Mouse (Mus musculus): ENCODE measurements around the gene Hba-a1. TPM values are rescaled to one million over a fixed set of nuclear protein-coding genes. Genes with fewer than 3 reads are reported as not detected.
"Not testable (repeated sequence)": the region's sequence is repeated elsewhere in the genome, so short reads cannot be mapped to it uniquely, and the experiment has no call there.

Hba-a1 gene
- polyA plus RNA-seq, 1 experiment from 2014 or later: 2,256 TPM

GRCm38 (mm10) chr11:32285031-32285775 lies 1.9 kb downstream of the Hba-a1 start:
- WGBS: 83% methylated on average over 7 of the region's 7 CpGs
- no peak overlapping the region for H3K4me3 ChIP-seq
- no peak overlapping the region for H3K27ac ChIP-seq (replicated peaks)
- H3K4me1 ChIP-seq: no peaks in the 10 kb centered on the region
- H3K27me3 ChIP-seq: no peaks in the 10 kb centered on the region; the same call in 1 of the 2 replicates
- ATAC-seq (replicated peaks): no peak
- no peak overlapping the region for H3K4me2 ChIP-seq (replicated peaks)
- no peaks in the 10 kb centered on the region for H3K36me3 ChIP-seq
- no peaks in the 10 kb centered on the region for H3K9me3 ChIP-seq
- no peak overlapping the region for H3K9ac ChIP-seq (replicated peaks)

- not testable (repeated sequence) for H3K27ac ChIP-seq (replicated peaks); H3K27me3 ChIP-seq; H3K36me3 ChIP-seq; H3K9ac ChIP-seq (replicated peaks); H3K4me3 ChIP-seq; H3K4me1 ChIP-seq; H3K4me2 ChIP-seq (replicated peaks); H3K9me3 ChIP-seq
- 0 out of 2 replicates have a peak, but pooled peaks have one; percentile 13 for ATAC-seq (replicated peaks)
Observed at GRCm38 (mm10) chr11:32285887-32286286, 2.6 kb downstream of the Hba-a1 start.

- not testable (repeated sequence) for H3K9me3 ChIP-seq; H3K36me3 ChIP-seq; H3K27ac ChIP-seq (replicated peaks); H3K27me3 ChIP-seq; H3K4me1 ChIP-seq
- ATAC-seq (replicated peaks): peak; percentile 84
- H3K4me2 ChIP-seq (replicated peaks): peak within 1 kb of the TSS; percentile 50
- peak within 1 kb of the TSS; percentile 41; the same call in 1 of the 2 replicates for H3K9ac ChIP-seq (replicated peaks)
- WGBS: 20% methylated on average over 32 of the region's 33 CpGs
- H3K4me3 ChIP-seq: peak within 1 kb of the TSS; percentile 37
Observed at GRCm38 (mm10) chr11:32286695-32287492, 3.6 kb downstream of the Hba-a1 start, which contains the start of gene Hbq1b. TSS of gene Hbq1b (plus strand) at chr11:32286965.

GRCm38 (mm10) chr11:32287493-32287825 lies 4.1 kb downstream of the Hba-a1 start:
- Histone ChIP-seq H3K36me3 (no peaks in the 10 kb centered on the region), H3K9me3 (no peaks in the 10 kb centered on the region), H3K4me3 (peak overlapping the region; percentile 37; the same call in 1 of the 2 replicates), H3K4me2 (replicated peaks) (peak overlapping the region; percentile 50), H3K9ac (replicated peaks) (no peak overlapping the region), H3K27ac (replicated peaks) (no peak overlapping the region), H3K4me1 (no peaks in the 10 kb centered on the region), H3K27me3 (no peaks in the 10 kb centered on the region; the same call in 1 of the 2 replicates)
- no peak for ATAC-seq (replicated peaks)
- WGBS: 70% methylated on average over 9 of the region's 9 CpGs

- H3K27ac ChIP-seq (replicated peaks): not testable (repeated sequence)
Observed at GRCm38 (mm10) chr11:32292819-32293218, 9.5 kb downstream of the Hba-a1 start.

GRCm38 (mm10) chr11:32293479-32293878 lies 10.2 kb downstream of the Hba-a1 start:
- H3K27me3 ChIP-seq; H3K4me3 ChIP-seq; H3K9ac ChIP-seq (replicated peaks); ATAC-seq (replicated peaks); H3K4me2 ChIP-seq (replicated peaks); H3K9me3 ChIP-seq; H3K27ac ChIP-seq (replicated peaks); H3K4me1 ChIP-seq; H3K36me3 ChIP-seq: not testable (repeated sequence)
- 72% methylated on average over 3 of the region's 3 CpGs for WGBS

More at GRCm38 (mm10) chr11:32292819-32293218, 9.5 kb downstream of the Hba-a1 start:
- H3K4me3 ChIP-seq; H3K36me3 ChIP-seq; H3K27me3 ChIP-seq; H3K9ac ChIP-seq (replicated peaks); ATAC-seq (replicated peaks); H3K4me2 ChIP-seq (replicated peaks); H3K9me3 ChIP-seq; H3K4me1 ChIP-seq: not testable (repeated sequence)
- 84% methylated on average over 4 of the region's 4 CpGs for whole genome bisulfite sequencing

GRCm38 (mm10) chr11:32296203-32296602 lies 12.9 kb downstream of the Hba-a1 start, which contains the start of gene Hba-a2:
TSS of gene Hba-a2 (plus strand) at chr11:32296489.
- not testable (repeated sequence) for H3K4me3 ChIP-seq; H3K4me1 ChIP-seq; H3K9me3 ChIP-seq; H3K36me3 ChIP-seq; H3K4me2 ChIP-seq (replicated peaks); ATAC-seq (replicated peaks); H3K9ac ChIP-seq (replicated peaks); H3K27ac ChIP-seq (replicated peaks); H3K27me3 ChIP-seq
- WGBS: no CpG with 5 or more reads among the region's 4 CpGs

- not testable (repeated sequence) for H3K4me3 ChIP-seq; H3K27me3 ChIP-seq; H3K36me3 ChIP-seq; ATAC-seq (replicated peaks); H3K27ac ChIP-seq (replicated peaks); H3K9me3 ChIP-seq; H3K4me1 ChIP-seq; H3K4me2 ChIP-seq (replicated peaks); H3K9ac ChIP-seq (replicated peaks)
- 43% methylated on average over 2 of the region's 2 CpGs for WGBS
Observed at GRCm38 (mm10) chr11:32297417-32297816, 14.1 kb downstream of the Hba-a1 start.

- WGBS: 92% methylated on average over 1 of the region's 1 CpGs
- no peak for ATAC-seq (replicated peaks)
- no peak overlapping the region for H3K4me3 ChIP-seq
Observed at GRCm38 (mm10) chr11:32297866-32298531, 14.7 kb downstream of the Hba-a1 start.

GRCm38 (mm10) chr11:32298532-32298918 lies 15.2 kb downstream of the Hba-a1 start:
- no peak for ATAC-seq (replicated peaks)
- no peak overlapping the region for H3K4me2 ChIP-seq (replicated peaks)
- no peaks in the 10 kb centered on the region for H3K36me3 ChIP-seq
- H3K9ac ChIP-seq (replicated peaks): no peak overlapping the region
- no peaks in the 10 kb centered on the region for H3K9me3 ChIP-seq
- H3K27me3 ChIP-seq: no peaks in the 10 kb centered on the region
- WGBS: 97% methylated on average over 2 of the region's 2 CpGs
- no peak overlapping the region for H3K27ac ChIP-seq (replicated peaks)
- H3K4me3 ChIP-seq: no peak overlapping the region
- H3K4me1 ChIP-seq: peaks cover 9% of the 10 kb centered on the region; the same call in 1 of the 2 replicates

More at GRCm38 (mm10) chr11:32297866-32298531, 14.7 kb downstream of the Hba-a1 start:
- Histone ChIP-seq H3K4me1 (peaks cover 5% of the 10 kb centered on the region; the same call in 1 of the 2 replicates), H3K9ac (replicated peaks) (no peak overlapping the region), H3K36me3 (no peaks in the 10 kb centered on the region), H3K4me2 (replicated peaks) (no peak overlapping the region), H3K27me3 (no peaks in the 10 kb centered on the region), H3K27ac (replicated peaks) (no peak overlapping the region), H3K9me3 (no peaks in the 10 kb centered on the region)

GRCm38 (mm10) chr11:32299865-32300264 lies 16.6 kb downstream of the Hba-a1 start, which contains the start of gene Hbq1a:
TSS of gene Hbq1a (plus strand) at chr11:32300069.
- 5% methylated on average over 16 of the region's 16 CpGs for WGBS
- H3K27ac ChIP-seq (replicated peaks); H3K9ac ChIP-seq (replicated peaks); H3K27me3 ChIP-seq; H3K36me3 ChIP-seq; H3K9me3 ChIP-seq; H3K4me1 ChIP-seq: not testable (repeated sequence)
- H3K4me2 ChIP-seq (replicated peaks): peak within 1 kb of the TSS; percentile 40
- peak; percentile 55; the same call in 1 of the 2 replicates for ATAC-seq (replicated peaks)
- peak within 1 kb of the TSS; percentile 29 for H3K4me3 ChIP-seq
